Mouse (Mus musculus) testis, adult 2 months (tissue): Measurements from ENCODE around the gene Mrm2.

Experiments used
- CTCF ChIP-seq: fragments of 200-500 bp; IDR thresholded peaks from 2 replicates; pipeline ENCODE4 v1.5.1; 2012; ENCODE audit warnings: low read depth, mild to moderate bottlenecking, inconsistent platforms, low read length, moderate library complexity; ENCODE audit not compliant: control insufficient read depth, insufficient read depth, insufficient replicate concordance
- POLR2A ChIP-seq: fragments of 200-500 bp; IDR thresholded peaks from 2 replicates; pipeline ENCODE4 v1.6.1; 2012; ENCODE audit warnings: low read depth, mild to moderate bottlenecking, inconsistent platforms, low read length, moderate library complexity; ENCODE audit not compliant: control insufficient read depth

DNA sequence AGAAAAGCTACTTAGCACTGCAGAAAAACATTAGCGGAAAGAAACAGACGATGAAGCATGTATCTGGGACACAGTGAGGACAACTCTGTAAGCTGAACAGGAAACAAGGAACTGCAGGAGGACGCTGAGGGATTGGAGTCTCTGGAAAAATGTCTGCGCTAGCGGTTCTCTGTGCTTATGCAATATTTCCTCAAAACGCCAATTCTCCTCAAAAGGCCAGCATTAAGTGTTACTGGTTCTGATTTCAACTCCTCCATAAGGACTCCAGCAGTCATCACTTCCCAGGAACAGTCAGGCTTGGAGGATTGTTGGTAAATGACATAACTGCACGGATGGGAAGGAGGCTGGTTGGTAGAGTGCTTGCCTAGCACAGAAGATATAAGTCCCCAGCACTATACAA, 49.5 kb upstream of the Mrm2 start:
- TF ChIP-seq POLR2A (no peak), CTCF (no peak)
